Mouse (Mus musculus) gastrocnemius, adult 8-10 months (tissue): ENCODE measurements around the gene Dnajc19. TPM values are rescaled to one million over a fixed set of nuclear protein-coding genes. Genes with fewer than 3 reads are reported as not detected.
"Not testable (repeated sequence)": the region's sequence is repeated elsewhere in the genome, so short reads cannot be mapped to it uniquely, and the experiment has no call there.

Source experiments
- DNase-seq, 2 experiments: peaks; one replicate each; pipeline ENCODE4 v3.0.0; 2022; ENCODE audit warnings: low spot score in 2 of 2
- total RNA-seq, 4 experiments: library from RNA; stranded (reverse); gene quantifications; 2 replicates each; pipeline ENCODE4 v1.2.4; 2022

The Dnajc19 gene
- 100 to 1,000 TPM; 110 to 142 (median 120) TPM for total RNA-seq

DNA sequence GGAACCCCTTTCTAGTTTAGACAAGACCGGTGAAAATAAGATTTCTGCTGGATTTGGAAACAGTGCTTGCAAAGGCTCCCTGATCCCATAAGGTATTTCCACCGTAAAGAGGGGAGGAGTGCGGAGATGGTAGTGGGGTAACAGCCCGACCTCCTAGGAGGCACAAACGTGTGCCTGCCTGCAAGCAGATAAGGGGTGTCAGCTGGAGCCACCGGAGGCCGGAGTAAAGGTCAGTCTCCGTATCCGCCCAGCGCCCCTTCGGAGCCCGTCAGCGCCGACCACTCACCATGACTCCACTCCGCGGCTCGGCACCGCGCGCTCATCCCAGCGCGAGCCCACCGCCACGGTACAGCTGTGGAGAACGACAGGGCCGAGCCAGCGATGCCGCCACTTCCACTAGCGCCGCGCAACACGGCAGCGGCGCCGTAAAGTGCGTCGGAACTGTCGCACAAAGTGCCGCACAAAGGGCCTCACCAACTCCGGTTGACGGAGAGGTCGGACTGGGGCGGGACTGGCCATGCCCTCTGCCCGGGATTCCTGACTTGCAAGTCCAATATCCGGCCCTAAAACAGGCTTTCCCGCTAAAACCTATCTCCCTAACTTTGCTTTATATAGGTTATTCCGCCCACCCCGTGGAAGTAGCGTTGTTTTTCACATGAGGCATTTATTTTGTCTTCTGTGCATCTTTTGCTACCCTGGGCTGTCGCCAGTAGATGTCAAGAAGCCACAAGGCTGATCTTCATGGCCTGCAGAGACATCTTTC is at the start of gene Dnajc19:
Gene Dnajc19 (minus strand): TSS at position 422 of the 763 bp plus-strand sequence.
- peak; percentile 85 to 89 for DNase-seq

DNA sequence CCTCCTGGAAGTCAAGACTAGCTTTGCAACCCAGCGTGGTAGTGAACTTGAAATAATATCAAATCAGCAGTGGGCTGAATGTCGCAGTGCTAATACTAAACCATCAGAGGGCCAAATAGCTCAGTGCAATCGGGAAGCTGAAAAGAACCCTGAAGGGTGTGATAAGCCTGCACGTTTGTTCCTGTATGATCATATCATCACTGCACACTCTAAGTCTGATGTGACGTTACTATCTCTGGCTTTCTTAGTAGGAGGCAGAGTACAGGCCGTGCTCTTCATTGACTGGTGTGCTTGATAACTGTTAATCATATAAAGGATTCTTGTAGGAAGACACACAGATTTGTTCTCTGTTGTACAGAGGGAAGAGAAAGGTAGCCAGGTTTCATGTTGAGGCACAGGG is 48.8 kb upstream of the Dnajc19 start:
- no peak for DNase-seq

- DNase-seq = no peak
These were observed 40.2 kb upstream of the Dnajc19 start for GRCm38 (mm10) chr3:34121311-34121710.

- no peak for DNase-seq
These were observed 39.7 kb upstream of the Dnajc19 start for GRCm38 (mm10) chr3:34120791-34121190.

GRCm38 (mm10) chr3:34119869-34120268 is 38.7 kb upstream of the Dnajc19 start:
- DNase-seq = no peak

DNA sequence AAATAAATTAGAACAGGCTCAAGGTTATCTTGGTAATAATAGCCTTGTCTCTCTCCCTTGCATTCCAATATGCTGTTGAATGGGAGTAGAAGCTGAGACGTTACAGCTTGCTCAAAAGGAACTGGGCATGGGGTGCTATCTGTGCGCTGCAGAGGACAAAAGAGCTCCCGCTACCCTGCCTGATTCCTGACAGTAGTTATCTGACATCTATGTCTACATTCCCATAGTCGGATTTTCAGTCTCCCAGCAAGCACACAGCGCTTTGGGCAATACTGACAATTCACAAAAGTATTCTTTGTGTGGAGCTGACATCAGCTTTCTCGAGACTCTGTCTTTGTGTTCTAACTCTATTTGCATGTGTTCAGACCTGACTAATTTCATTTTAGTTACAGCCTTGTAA is 34.7 kb upstream of the Dnajc19 start:
- no peak for DNase-seq

DNA sequence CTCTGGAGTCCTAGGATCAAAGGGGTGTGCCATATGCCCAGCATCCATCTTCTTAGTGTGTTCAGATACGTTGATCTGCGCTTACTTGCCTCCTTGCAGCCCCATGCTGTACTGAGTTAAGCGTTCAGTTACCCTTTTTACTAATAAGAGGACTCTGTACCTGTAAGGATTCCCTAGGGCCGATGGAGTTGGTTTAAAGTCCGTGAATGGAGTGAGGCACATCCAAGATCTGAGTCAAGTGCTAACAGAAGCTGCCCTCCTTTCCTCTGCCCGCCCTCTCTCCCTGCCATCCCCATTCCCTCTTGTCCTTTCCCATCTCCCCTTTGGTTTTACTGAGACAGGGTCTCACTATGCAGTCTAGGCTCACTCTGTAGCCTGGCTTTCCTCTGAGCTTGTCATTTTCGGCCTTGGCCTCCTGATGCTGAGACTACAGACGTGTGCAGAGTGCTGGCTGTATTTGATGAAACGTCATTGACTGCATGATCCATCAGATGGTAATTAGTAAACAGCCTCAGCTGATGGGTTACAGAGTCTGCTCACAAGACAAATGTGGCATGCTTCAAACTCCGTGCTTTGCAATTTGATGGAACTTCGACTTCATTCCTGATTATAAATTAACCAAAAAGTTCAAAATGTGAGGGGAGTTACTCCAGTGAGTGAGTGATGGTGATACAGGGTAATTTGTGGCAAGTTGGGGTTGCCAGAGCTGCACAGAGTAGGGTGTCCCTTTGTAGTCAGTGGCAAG is 31.0 kb upstream of the Dnajc19 start:
- DNase-seq = no peak

GRCm38 (mm10) chr3:34107631-34108030 is 26.5 kb upstream of the Dnajc19 start:
- no peak for DNase-seq

DNA sequence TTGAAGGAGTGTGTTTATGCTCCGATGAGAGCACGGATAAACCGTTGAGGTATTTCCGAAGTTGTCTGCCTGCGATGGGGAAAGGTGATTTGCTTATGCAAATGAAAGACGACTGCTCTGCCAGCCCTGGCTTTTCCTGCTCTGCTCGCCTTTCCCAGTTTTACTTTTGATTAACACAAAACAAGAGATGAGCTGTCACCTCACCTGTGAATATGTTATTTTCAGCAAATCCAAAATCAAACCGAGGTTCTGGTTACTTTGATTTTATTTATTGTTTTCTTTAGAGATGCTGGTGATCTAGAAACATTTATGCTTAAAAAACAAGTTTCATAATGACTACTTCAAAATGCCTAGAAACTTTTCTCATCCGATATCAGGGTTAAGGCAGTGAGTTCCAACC is 25.3 kb upstream of the Dnajc19 start:
- DNase-seq = no peak

- DNase-seq = no peak
These were observed 23.0 kb upstream of the Dnajc19 start for GRCm38 (mm10) chr3:34103902-34104672.

GRCm38 (mm10) chr3:34102891-34103290 is 21.8 kb upstream of the Dnajc19 start:
- no peak for DNase-seq

DNA sequence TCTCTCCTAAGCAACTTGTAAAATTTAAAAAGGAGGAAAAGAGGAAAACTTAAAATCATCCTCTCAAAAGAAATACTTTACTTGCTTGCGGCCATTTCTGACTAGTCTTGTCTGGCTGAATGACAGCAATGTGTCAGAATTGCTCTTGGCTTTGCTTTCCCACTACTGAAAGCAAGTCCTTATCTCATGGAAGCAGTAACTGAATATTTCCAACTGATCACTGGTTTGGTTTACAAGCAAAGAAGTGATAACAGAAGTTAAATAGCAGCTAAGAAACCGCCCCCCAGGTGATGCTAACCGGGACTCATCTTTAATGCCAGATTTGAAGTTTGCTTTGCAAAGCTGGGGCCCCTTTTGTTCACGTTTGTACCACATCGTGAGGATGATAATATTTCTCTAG is 2.5 kb upstream of the Dnajc19 start:
- DNase-seq = no peak

GRCm38 (mm10) chr3:34081929-34082328 is 808 bp upstream of the Dnajc19 start:
- DNase-seq = no peak

GRCm38 (mm10) chr3:34076058-34076759 is 4.9 kb downstream of the Dnajc19 start:
- DNase-seq = no peak

DNA sequence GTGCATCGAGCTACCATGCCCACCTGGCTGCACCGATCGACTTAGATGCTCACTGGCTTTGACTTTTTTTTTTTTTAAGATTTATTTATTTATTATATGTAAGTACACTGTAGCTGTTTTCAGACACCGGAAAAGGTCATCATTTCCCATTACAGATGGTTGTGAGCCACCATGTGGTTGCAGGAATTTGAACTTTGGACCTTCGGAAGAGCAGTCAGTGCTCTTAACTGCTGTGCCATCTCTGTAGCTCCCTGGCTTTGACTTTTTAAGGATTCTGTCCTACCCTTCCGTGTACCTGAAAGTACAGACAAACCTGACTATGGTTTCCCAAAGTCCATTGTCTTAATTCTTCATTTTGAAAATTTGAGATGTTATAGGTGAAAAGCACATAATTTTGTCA is 8.4 kb downstream of the Dnajc19 start:
- no peak for DNase-seq

DNA sequence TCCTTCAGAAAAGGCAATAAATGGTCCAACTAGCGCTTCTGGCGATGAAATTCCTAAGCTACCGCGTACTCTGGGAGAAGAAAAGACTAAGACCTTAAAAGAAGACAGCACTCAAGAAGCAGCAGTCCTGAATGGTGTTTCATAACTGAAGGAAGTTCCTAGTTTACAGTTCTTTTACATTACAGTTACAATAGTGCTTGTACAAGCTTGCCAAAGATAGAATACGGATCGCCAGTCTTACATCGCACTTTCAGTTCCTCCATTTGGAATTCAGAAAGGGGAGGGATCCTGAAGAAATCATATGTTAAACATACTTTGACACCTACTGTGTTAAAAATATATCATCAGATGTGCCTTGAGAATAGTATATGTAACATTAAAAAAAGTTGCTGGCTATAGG is 12.2 kb downstream of the Dnajc19 start:
- DNase-seq = not testable (repeated sequence)

GRCm38 (mm10) chr3:34062352-34062751 is 18.8 kb downstream of the Dnajc19 start:
- DNase-seq = no peak

DNA sequence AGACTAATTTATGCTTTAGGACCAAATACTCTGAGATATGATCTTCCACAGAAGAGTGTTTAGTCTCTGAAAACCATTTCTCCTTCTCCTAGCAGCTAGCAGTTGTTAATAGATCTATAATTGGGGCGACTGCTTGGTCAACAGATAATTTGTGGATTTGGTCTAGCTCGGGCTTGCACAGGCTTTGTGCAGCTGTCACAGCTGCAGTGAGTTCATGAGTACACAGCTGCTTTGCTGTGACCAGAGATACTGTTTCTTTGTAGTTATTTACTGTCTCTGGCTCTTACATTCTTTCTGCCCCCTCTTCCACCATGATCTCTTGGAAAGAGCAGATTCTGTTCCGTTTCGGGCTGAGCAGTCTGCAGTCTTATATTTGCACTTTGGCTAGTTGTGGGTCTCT is 39.1 kb downstream of the Dnajc19 start:
- no peak for DNase-seq

DNA sequence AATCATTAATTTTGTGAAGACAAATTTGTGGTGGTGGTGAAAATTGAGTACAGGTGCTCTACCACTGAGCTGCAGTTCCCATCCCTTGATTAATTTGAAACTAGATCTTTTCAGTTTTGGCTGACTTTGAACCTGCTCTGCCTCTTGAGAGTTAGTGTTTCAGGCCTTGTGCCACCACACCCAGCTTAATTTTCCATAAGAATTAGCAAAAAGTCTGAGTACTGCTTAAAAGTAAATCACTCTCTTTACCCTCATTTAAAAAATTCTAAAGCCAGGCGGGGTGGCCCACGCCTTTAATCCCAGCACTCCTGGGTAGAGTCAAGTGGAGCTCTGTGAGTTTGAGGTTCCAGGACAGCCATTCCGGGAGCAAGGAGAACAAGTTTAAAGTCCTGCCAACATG is 45.4 kb downstream of the Dnajc19 start:
- DNase-seq = no peak

GRCm38 (mm10) chr3:34034803-34035202 is 46.3 kb downstream of the Dnajc19 start:
- DNase-seq = no peak

DNA sequence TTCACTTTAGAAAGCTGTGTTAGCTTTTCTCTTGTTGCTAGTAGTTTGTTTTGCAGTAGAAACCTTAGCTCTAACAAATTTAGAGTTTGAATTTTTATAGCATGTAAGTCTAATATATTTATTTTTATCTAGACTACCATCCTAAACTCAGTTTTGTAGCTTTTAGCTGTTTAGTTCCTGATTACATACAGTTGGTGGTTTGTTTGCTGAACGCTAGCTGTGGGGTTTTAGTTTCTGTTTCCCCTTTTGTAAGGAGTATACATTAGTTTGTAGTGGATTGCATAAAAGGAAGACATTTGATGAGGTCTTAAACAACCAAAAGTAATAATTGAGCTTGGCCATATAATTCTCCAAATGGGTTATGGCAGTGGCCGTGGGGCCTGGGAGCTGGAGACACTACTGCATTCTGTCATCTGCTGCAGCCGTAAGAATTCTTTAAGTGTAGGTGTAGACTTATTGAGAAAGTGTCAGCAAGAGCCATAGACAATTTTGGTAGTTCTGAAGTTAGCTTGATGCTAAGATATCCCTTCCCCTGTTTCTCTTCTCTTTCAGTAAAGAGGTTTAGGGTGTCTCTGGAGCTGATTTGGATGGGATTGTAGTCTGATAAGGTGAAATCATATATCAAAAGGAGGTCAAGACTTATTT is 47.3 kb downstream of the Dnajc19 start:
- no peak for DNase-seq
